Mouse (Mus musculus) G1E (cell line): ENCODE data around the gene Ltbp1. TPM values are rescaled to one million over a fixed set of nuclear protein-coding genes. Genes with fewer than 3 reads are reported as not detected.

ENCODE experiments used
- ATAC-seq: 2 replicates; pipeline ENCODE4 v1.8.0; 2016; ENCODE audit warnings: mild to moderate bottlenecking; ENCODE audit not compliant: insufficient number of reproducible peaks, poor library complexity, low FRiP score, severe bottlenecking; ENCODE audit errors: extremely low read depth
- DNase-seq: peaks from one replicate; pipeline ENCODE4 v3.0.0; 2012; ENCODE audit warnings: low spot score
- H3K27me3 ChIP-seq: 2 replicates; pipeline ENCODE4 v1.6.1; 2012; ENCODE audit warnings: mild to moderate bottlenecking, low read length, inconsistent platforms; ENCODE audit not compliant: insufficient read depth
- H3K36me3 ChIP-seq: replicated peaks from 2 replicates; pipeline ENCODE3; 2012; ENCODE audit warnings: mild to moderate bottlenecking, inconsistent platforms
- H3K4me1 ChIP-seq: 2 replicates; pipeline ENCODE4 v1.6.1; 2012; ENCODE audit warnings: low read depth, low read length, inconsistent platforms, mixed read lengths; ENCODE audit not compliant: insufficient read depth
- H3K4me3 ChIP-seq: 2 replicates; pipeline ENCODE4 v1.5.1; 2012; ENCODE audit warnings: low read depth, mild to moderate bottlenecking, inconsistent platforms, low read length, moderate library complexity, mixed read lengths
- H3K9me3 ChIP-seq: replicated peaks from 2 replicates; pipeline ENCODE4 v1.6.1; 2012; ENCODE audit warnings: inconsistent platforms
- CTCF ChIP-seq: IDR thresholded peaks from 2 replicates; pipeline ENCODE4 v1.5.1; 2012; ENCODE audit warnings: low read depth, low read length, inconsistent platforms, mixed read lengths
- GATA1 ChIP-seq: IDR thresholded peaks from 2 replicates; pipeline ENCODE4 v1.6.1; 2012; ENCODE audit warnings: borderline replicate concordance, low read length, inconsistent platforms, mixed read lengths
- GATA2 ChIP-seq: IDR thresholded peaks from 2 replicates; pipeline ENCODE4 v1.6.1; 2012; ENCODE audit warnings: low read depth, low read length, inconsistent platforms, borderline replicate concordance
- POLR2AphosphoS5 ChIP-seq: IDR thresholded peaks from 2 replicates; pipeline ENCODE4 v1.6.1; 2012; ENCODE audit warnings: low read depth, low read length, inconsistent platforms; ENCODE audit not compliant: insufficient replicate concordance
- TAL1 ChIP-seq: conservative IDR thresholded peaks from 2 replicates; pipeline ENCODE4 v1.6.1; 2012; ENCODE audit warnings: low read depth, low read length, inconsistent platforms, mixed read lengths
- polyA plus RNA-seq: library from polyadenylated mRNA; stranded (reverse); fragments of >175 nt; gene quantifications from 2 replicates; pipeline ENCODE4 v1.2.3, GENCODE M21; 2012
- total RNA-seq, 2 experiments: library from RNA; stranded (forward) in 1 of 2; stranded (reverse) in 1 of 2; fragments of 200-1000 nt in 1 of 2; fragments of >200 nt in 1 of 2; fragmentation: Nextera tagmentation in 1 of 2; gene quantifications; 2 replicates each; pipeline ENCODE4 v1.2.3; 2014 to 2017

Ltbp1 gene
- total RNA-seq (2014; fragmentation: Nextera tagmentation) = not detected in 2 replicates
- total RNA-seq (2017) = 0.05 and 0.12 TPM in 2 replicates
- not detected in 2 replicates for polyA plus RNA-seq

GRCm38 (mm10) chr17:75005281-75005684 lies at the start of gene Ltbp1:
TSS of gene Ltbp1 (plus strand) at chr17:75005568.
- no peak for ATAC-seq
- no peak for TF ChIP-seq POLR2AphosphoS5
- no peak for TF ChIP-seq TAL1
- TF ChIP-seq CTCF = no peak
- no peak for TF ChIP-seq GATA1
- no peak for TF ChIP-seq GATA2

GRCm38 (mm10) chr17:74959481-74960245 lies 45.7 kb upstream of the Ltbp1 start:
- Histone ChIP-seq H3K27me3 (no peaks in the 10 kb centered on the region), H3K4me1 (no peaks in the 10 kb centered on the region), H3K4me3 (no peak overlapping the region), H3K9me3 (no peaks in the 10 kb centered on the region), H3K36me3 (no peaks in the 10 kb centered on the region)
- DNase-seq = no peak
- TF ChIP-seq GATA1 = no peak
- TF ChIP-seq POLR2AphosphoS5 = no peak
- TF ChIP-seq TAL1 = no peak
- TF ChIP-seq CTCF = no peak
- no peak for TF ChIP-seq GATA2
- no peak for ATAC-seq

More at GRCm38 (mm10) chr17:75005281-75005684, at the start of gene Ltbp1:
- H3K27me3 ChIP-seq = no peaks in the 10 kb centered on the region
- DNase-seq = no peak
- no peak within 1 kb of the TSS for H3K4me3 ChIP-seq
- no peaks in the 10 kb centered on the region for H3K4me1 ChIP-seq
- no peaks in the 10 kb centered on the region for H3K36me3 ChIP-seq
- H3K9me3 ChIP-seq = peaks cover 14% of the 10 kb centered on the region

- Histone ChIP-seq H3K4me3 (no peak overlapping the region), H3K9me3 (no peaks in the 10 kb centered on the region), H3K4me1 (no peaks in the 10 kb centered on the region), H3K27me3 (no peaks in the 10 kb centered on the region), H3K36me3 (no peaks in the 10 kb centered on the region)
- no peak for ATAC-seq
- TF ChIP-seq GATA2 = no peak
- no peak for TF ChIP-seq TAL1
- TF ChIP-seq GATA1 = no peak
- TF ChIP-seq POLR2AphosphoS5 = no peak
- TF ChIP-seq CTCF = no peak
- no peak for DNase-seq
Measured at GRCm38 (mm10) chr17:74963222-74963621, 42.1 kb upstream of the Ltbp1 start.

- no peak for DNase-seq
- H3K9me3 ChIP-seq = no peaks in the 10 kb centered on the region
- ATAC-seq = no peak
- no peaks in the 10 kb centered on the region for H3K36me3 ChIP-seq
- no peak overlapping the region for H3K4me3 ChIP-seq
- no peaks in the 10 kb centered on the region for H3K27me3 ChIP-seq
- H3K4me1 ChIP-seq = no peaks in the 10 kb centered on the region
- no peak for TF ChIP-seq GATA2
- no peak for TF ChIP-seq TAL1
- TF ChIP-seq GATA1 = no peak
Measured at GRCm38 (mm10) chr17:74963861-74964260, 41.5 kb upstream of the Ltbp1 start.

- no peaks in the 10 kb centered on the region for H3K36me3 ChIP-seq
- H3K27me3 ChIP-seq = peaks cover 2% of the 10 kb centered on the region; the same call in 1 of the 2 replicates
- H3K4me3 ChIP-seq = no peak overlapping the region
- no peaks in the 10 kb centered on the region for H3K9me3 ChIP-seq
- H3K4me1 ChIP-seq = no peaks in the 10 kb centered on the region
- TF ChIP-seq POLR2AphosphoS5 (no peak), CTCF (no peak), TAL1 (no peak), GATA2 (no peak), GATA1 (no peak)
- no peak for DNase-seq
- no peak for ATAC-seq
Measured at GRCm38 (mm10) chr17:74967298-74967848, 38.0 kb upstream of the Ltbp1 start.

GRCm38 (mm10) chr17:74968152-74968712 lies 37.1 kb upstream of the Ltbp1 start:
- TF ChIP-seq TAL1 (no peak), CTCF (no peak), GATA1 (no peak), GATA2 (no peak), POLR2AphosphoS5 (no peak)
- ATAC-seq (no peak), DNase-seq (no peak)
- H3K36me3 ChIP-seq = no peaks in the 10 kb centered on the region
- peaks cover 2% of the 10 kb centered on the region; the same call in 1 of the 2 replicates for H3K27me3 ChIP-seq
- no peak overlapping the region for H3K4me3 ChIP-seq
- no peaks in the 10 kb centered on the region for H3K9me3 ChIP-seq
- H3K4me1 ChIP-seq = no peaks in the 10 kb centered on the region
